Comparison of ENCODE assay signal across 8 mouse cellular contexts in the genomic region with DNA sequence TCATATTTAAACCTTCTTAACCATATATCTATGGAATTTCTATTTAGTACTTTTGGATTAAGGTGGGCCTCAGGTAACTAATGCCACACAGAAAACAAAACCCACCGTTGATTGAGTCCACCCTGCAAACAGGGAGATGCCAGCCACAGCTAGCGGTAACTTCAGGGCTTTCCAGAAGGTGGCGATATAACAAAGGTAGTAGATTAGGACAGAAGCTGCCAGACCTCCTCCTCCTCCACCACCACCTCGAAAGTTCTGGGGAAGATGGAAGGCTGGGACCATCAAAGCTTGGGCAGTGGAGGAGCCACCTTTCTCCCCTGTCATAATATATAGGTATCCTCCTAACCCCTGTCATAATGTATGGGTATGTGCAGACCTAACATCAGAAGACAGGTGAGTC. TPM values are rescaled to one million over a fixed set of nuclear protein-coding genes. Genes with fewer than 3 reads are reported as not detected.
DNase-seq lines count a peak whose midpoint lies in the region.

No protein-coding gene starts in this region.

- peak; percentile 73 to 85 for DNase-seq in heart, adult 18-20 months
- DNase-seq in heart, embryonic 10.5 days (ENCODE audit: low spot score), result no peak
- DNase-seq in CD4-positive helper T cell, adult 2 months (ENCODE audit: low read depth, low spot score), result peak; percentile 76
- peak; percentile 81 for DNase-seq in brain, adult 2 months (ENCODE audit: low read depth, low spot score)
- peak; percentile 35 for DNase-seq in fibroblast of lung, adult 2 months (ENCODE audit: low read depth)
- peak; percentile 82 for DNase-seq in kidney, postnatal 14 days
- DNase-seq in lung, postnatal 25 days (ENCODE audit: low spot score), result peak; percentile 85
- peak; percentile 70 to 75 for DNase-seq in spleen, postnatal 36 days (ENCODE audit: low spot score in 2 of 2)

- H3K9me3 ChIP-seq in heart, embryonic 10.5 days, result no peaks in the 10 kb centered on the region

- no peak overlapping the region for H3K4me3 ChIP-seq in heart, embryonic 10.5 days

- 10% methylated on average over 4 of the region's 4 CpGs for WGBS in heart, embryonic 10.5 days

- peaks cover 30% of the 10 kb centered on the region for H3K4me1 ChIP-seq in heart, embryonic 10.5 days

- H3K27me3 ChIP-seq in heart, embryonic 10.5 days (ENCODE audit: insufficient read depth, poor library complexity, severe bottlenecking), result no peaks in the 10 kb centered on the region

- H3K36me3 ChIP-seq in heart, embryonic 10.5 days, result peaks cover 15% of the 10 kb centered on the region

- no peak overlapping the region for H3K27ac ChIP-seq in heart, embryonic 10.5 days

RNA-seq across cellular contexts. Expression of a gene that starts 1.8 kb away (rescaled TPM):
- total RNA-seq in heart, adult 18-20 months (2021), result 10 to 100 TPM; 21.8 to 23.6 TPM
- polyA plus RNA-seq in heart, embryonic 10.5 days (2016; fragmentation: Nextera tagmentation; extraction: Ambion mirVana), result 154 and 210 TPM in 2 replicates

RNA-seq across cellular contexts. Expression of a gene that starts 11.0 kb away (rescaled TPM):
- 100 to 1,000 TPM; 132 to 133 TPM for total RNA-seq in heart, adult 18-20 months (2021)
- polyA plus RNA-seq in heart, embryonic 10.5 days (2016; fragmentation: Nextera tagmentation; extraction: Ambion mirVana), result 341 and 617 TPM in 2 replicates

RNA-seq across cellular contexts. Expression of a gene that starts 18.0 kb away (rescaled TPM):
- total RNA-seq in heart, adult 18-20 months (2021), result 10 to 100 TPM; 15.7 to 16.4 TPM
- 34.3 and 37.9 TPM in 2 replicates for polyA plus RNA-seq in heart, embryonic 10.5 days (2016; fragmentation: Nextera tagmentation; extraction: Ambion mirVana)

RNA-seq across cellular contexts. Expression of a gene that starts 32.9 kb away (rescaled TPM):
- total RNA-seq in heart, adult 18-20 months (2021), result 10 to 100 TPM in 1 of 2 experiments, 1 to 10 TPM in 1; 9.4 to 11.4 TPM
- 6.9 and 12.0 TPM in 2 replicates for polyA plus RNA-seq in heart, embryonic 10.5 days (2016; fragmentation: Nextera tagmentation; extraction: Ambion mirVana)

RNA-seq across cellular contexts. Expression of a gene that starts 33.1 kb away (rescaled TPM):
- under 1 TPM; 0.37 to 0.54 TPM for total RNA-seq in heart, adult 18-20 months (2021)
- polyA plus RNA-seq in heart, embryonic 10.5 days (2016; fragmentation: Nextera tagmentation; extraction: Ambion mirVana), result 0.78 and 1.6 TPM in 2 replicates
